Mouse (Mus musculus): Measurements from ENCODE around the gene Syt1.

GRCm38 (mm10) chr10:109003482-109003881, 7.3 kb downstream of the Syt1 start:
- no peak for TF ChIP-seq POLR2A (IDR thresholded peaks at IDR 0.05; ENCODE audit: low read depth, low read length)
- TF ChIP-seq CTCF (IDR thresholded peaks at IDR 0.05; ENCODE audit: extremely low read depth, insufficient read length, insufficient replicate concordance, low read depth, low read length), result no peak
